Mouse (Mus musculus): Measurements from ENCODE around the gene Gal3st1. TPM values are rescaled to one million over a fixed set of nuclear protein-coding genes. Genes with fewer than 3 reads are reported as not detected.

The Gal3st1 gene
- polyA plus RNA-seq, 1 experiment = 2.1 TPM

DNA sequence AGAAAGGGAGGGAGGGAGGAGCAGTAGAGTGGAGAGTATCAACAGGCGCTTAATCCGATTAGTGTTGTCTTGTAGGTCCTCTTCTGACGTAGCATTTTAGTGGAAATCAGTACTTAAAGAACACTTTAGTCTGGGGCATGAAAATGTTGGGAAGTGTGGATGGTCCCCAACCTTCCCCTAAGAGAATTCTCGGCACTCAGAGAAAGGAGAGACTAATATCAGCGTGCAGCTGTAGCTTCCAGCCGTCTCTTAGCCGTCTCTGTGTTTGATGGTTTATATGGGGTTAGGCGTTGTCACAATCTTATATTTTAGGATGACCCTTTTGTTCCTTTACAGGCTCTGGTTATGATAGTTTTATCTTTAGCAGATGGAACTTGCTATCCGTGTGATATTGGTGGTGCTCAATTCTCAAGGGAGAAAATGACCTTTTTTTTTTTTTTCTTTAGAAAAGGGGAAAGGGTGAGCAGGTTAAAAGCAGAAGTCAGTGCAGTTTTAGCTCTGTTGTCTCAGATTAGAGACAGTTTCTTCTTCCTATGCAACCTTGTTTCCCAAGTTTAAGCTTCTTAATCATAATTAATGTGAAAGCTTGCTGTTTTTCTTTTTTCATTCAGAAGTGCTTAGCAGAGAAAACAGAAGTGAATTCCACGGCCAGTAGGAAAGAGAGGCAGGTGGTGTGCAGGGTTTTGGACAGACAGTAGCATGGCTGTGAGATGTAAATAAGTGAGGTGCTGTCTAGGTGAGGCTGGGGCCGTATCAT lies 18.8 kb upstream of the Gal3st1 start:
- Histone ChIP-seq H3K4me3 (ENCODE audit: control insufficient read depth, insufficient read depth, low read length) (peak overlapping the region; percentile 95), H3K27ac (ENCODE audit: control insufficient read depth, insufficient read depth, low read length) (no peak overlapping the region), H3K27me3 (ENCODE audit: control insufficient read depth, insufficient read depth, low read length) (no peaks in the 10 kb centered on the region), H3K4me1 (replicated peaks; ENCODE audit: control insufficient read depth, insufficient read depth, low read length) (peaks cover 9% of the 10 kb centered on the region; the same call in 1 of the 2 replicates), H3K36me3 (ENCODE audit: control insufficient read depth, insufficient read depth, low read length) (peaks cover 4% of the 10 kb centered on the region; the same call in 1 of the 2 replicates)
- no peak for DNase-seq
- 6% methylated on average over 11 of the region's 11 CpGs for WGBS
- TF ChIP-seq POLR2A (IDR thresholded peaks at IDR 0.05; ENCODE audit: control insufficient read depth, extremely low read depth, insufficient read depth, low read length, poor library complexity) (no peak), CTCF (IDR thresholded peaks at IDR 0.05; ENCODE audit: borderline replicate concordance, control insufficient read depth, extremely low read depth, insufficient read depth, low read length, poor library complexity) (no peak)

- DNase-seq = no peak
- WGBS = 90% methylated on average over 3 of the region's 3 CpGs
- no peaks in the 10 kb centered on the region for H3K27me3 ChIP-seq (ENCODE audit: control insufficient read depth, insufficient read depth, low read length)
- no peak overlapping the region for H3K4me3 ChIP-seq (ENCODE audit: control insufficient read depth, insufficient read depth, low read length)
- TF ChIP-seq CTCF (IDR thresholded peaks at IDR 0.05; ENCODE audit: borderline replicate concordance, control insufficient read depth, extremely low read depth, insufficient read depth, low read length, poor library complexity) (no peak), POLR2A (IDR thresholded peaks at IDR 0.05; ENCODE audit: control insufficient read depth, extremely low read depth, insufficient read depth, low read length, poor library complexity) (no peak)
- peaks cover 32% of the 10 kb centered on the region for H3K36me3 ChIP-seq (ENCODE audit: control insufficient read depth, insufficient read depth, low read length)
- H3K4me1 ChIP-seq (replicated peaks; ENCODE audit: control insufficient read depth, insufficient read depth, low read length) = 0 out of 2 replicates have a peak, but pooled peaks cover 3% of the 10 kb centered on the region
- no peak overlapping the region for H3K27ac ChIP-seq (ENCODE audit: control insufficient read depth, insufficient read depth, low read length)
These were observed 13.6 kb upstream of the Gal3st1 start for GRCm38 (mm10) chr11:3969837-3970236.

DNA sequence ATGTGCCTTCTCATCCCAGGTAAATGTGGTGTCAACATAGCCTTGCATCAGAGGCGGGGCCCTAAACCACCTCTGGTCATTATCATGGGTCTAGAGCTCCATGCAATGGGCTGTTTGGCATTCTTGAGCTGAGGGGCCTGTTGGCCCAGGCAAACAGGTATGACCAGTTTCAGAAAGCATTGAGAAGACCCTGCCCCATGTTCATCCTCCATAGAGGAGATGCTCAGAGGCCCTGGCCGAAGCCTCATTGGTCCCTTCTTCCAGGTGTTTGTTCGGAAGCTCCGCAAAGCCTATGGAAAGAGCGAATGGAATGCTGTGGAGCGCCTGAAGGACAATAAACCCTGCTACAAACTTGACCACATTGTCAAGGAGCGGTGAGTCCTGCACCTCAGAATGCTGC lies 13.1 kb upstream of the Gal3st1 start:
- H3K27me3 ChIP-seq (ENCODE audit: control insufficient read depth, insufficient read depth, low read length) = no peaks in the 10 kb centered on the region
- H3K36me3 ChIP-seq (ENCODE audit: control insufficient read depth, insufficient read depth, low read length) = peaks cover 32% of the 10 kb centered on the region
- H3K4me3 ChIP-seq (ENCODE audit: control insufficient read depth, insufficient read depth, low read length) = no peak overlapping the region
- TF ChIP-seq POLR2A (IDR thresholded peaks at IDR 0.05; ENCODE audit: control insufficient read depth, extremely low read depth, insufficient read depth, low read length, poor library complexity) = no peak
- TF ChIP-seq CTCF (IDR thresholded peaks at IDR 0.05; ENCODE audit: borderline replicate concordance, control insufficient read depth, extremely low read depth, insufficient read depth, low read length, poor library complexity) = no peak
- WGBS = 98% methylated on average over 7 of the region's 7 CpGs
- DNase-seq = no peak
- H3K4me1 ChIP-seq (replicated peaks; ENCODE audit: control insufficient read depth, insufficient read depth, low read length) = 0 out of 2 replicates have a peak, but pooled peaks cover 3% of the 10 kb centered on the region
- H3K27ac ChIP-seq (ENCODE audit: control insufficient read depth, insufficient read depth, low read length) = no peak overlapping the region

- Histone ChIP-seq H3K4me1 (replicated peaks; ENCODE audit: control insufficient read depth, insufficient read depth, low read length) (no peaks in the 10 kb centered on the region), H3K27me3 (ENCODE audit: control insufficient read depth, insufficient read depth, low read length) (no peaks in the 10 kb centered on the region), H3K27ac (ENCODE audit: control insufficient read depth, insufficient read depth, low read length) (no peak overlapping the region), H3K36me3 (ENCODE audit: control insufficient read depth, insufficient read depth, low read length) (peaks cover 54% of the 10 kb centered on the region), H3K4me3 (ENCODE audit: control insufficient read depth, insufficient read depth, low read length) (no peak overlapping the region)
- TF ChIP-seq CTCF (IDR thresholded peaks at IDR 0.05; ENCODE audit: borderline replicate concordance, control insufficient read depth, extremely low read depth, insufficient read depth, low read length, poor library complexity) (no peak), POLR2A (IDR thresholded peaks at IDR 0.05; ENCODE audit: control insufficient read depth, extremely low read depth, insufficient read depth, low read length, poor library complexity) (no peak)
- no peak for DNase-seq
- WGBS = 96% methylated on average over 7 of the region's 7 CpGs
These were observed 10.4 kb upstream of the Gal3st1 start for GRCm38 (mm10) chr11:3973081-3973480.

- 88% methylated on average over 3 of the region's 3 CpGs for WGBS
- no peak for DNase-seq
- no peak for TF ChIP-seq CTCF (IDR thresholded peaks at IDR 0.05; ENCODE audit: borderline replicate concordance, control insufficient read depth, extremely low read depth, insufficient read depth, low read length, poor library complexity)
- no peak for TF ChIP-seq POLR2A (IDR thresholded peaks at IDR 0.05; ENCODE audit: control insufficient read depth, extremely low read depth, insufficient read depth, low read length, poor library complexity)
- H3K27ac ChIP-seq (ENCODE audit: control insufficient read depth, insufficient read depth, low read length) = no peak overlapping the region
- H3K4me1 ChIP-seq (replicated peaks; ENCODE audit: control insufficient read depth, insufficient read depth, low read length) = no peaks in the 10 kb centered on the region
- peaks cover 64% of the 10 kb centered on the region for H3K36me3 ChIP-seq (ENCODE audit: control insufficient read depth, insufficient read depth, low read length)
- H3K4me3 ChIP-seq (ENCODE audit: control insufficient read depth, insufficient read depth, low read length) = no peak overlapping the region
- no peaks in the 10 kb centered on the region for H3K27me3 ChIP-seq (ENCODE audit: control insufficient read depth, insufficient read depth, low read length)
These were observed 9.1 kb upstream of the Gal3st1 start for GRCm38 (mm10) chr11:3974311-3974710.

DNA sequence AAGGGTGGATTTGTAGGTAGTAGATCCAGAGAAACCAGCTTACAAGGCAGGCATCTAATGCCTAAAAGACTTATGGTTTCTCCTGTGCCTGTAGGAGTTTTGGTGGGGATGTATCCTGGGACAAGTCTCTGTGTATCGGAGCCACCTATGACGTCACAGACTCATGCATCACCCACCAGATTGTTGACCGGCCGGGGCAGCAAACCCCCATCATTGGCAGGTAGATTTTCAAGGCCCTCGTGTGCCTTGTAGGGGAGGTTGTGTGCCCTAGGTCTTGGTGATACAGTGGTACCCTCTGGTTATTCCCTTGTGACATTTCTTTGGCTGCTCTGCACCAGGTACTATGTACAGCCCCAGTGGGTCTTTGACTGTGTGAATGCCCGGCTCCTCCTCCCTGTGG lies 6.8 kb upstream of the Gal3st1 start, which contains the start of gene 4930556J24Rik:
4930556J24Rik (minus strand) TSS at position 101 of the 400 bp plus-strand sequence.
- no peak within 1 kb of the TSS for H3K27ac ChIP-seq (ENCODE audit: control insufficient read depth, insufficient read depth, low read length)
- H3K4me1 ChIP-seq (replicated peaks; ENCODE audit: control insufficient read depth, insufficient read depth, low read length) = no peaks in the 10 kb centered on the region
- no peaks in the 10 kb centered on the region for H3K27me3 ChIP-seq (ENCODE audit: control insufficient read depth, insufficient read depth, low read length)
- peaks cover 44% of the 10 kb centered on the region for H3K36me3 ChIP-seq (ENCODE audit: control insufficient read depth, insufficient read depth, low read length)
- no peak for DNase-seq
- no peak within 1 kb of the TSS for H3K4me3 ChIP-seq (ENCODE audit: control insufficient read depth, insufficient read depth, low read length)
- TF ChIP-seq CTCF (IDR thresholded peaks at IDR 0.05; ENCODE audit: borderline replicate concordance, control insufficient read depth, extremely low read depth, insufficient read depth, low read length, poor library complexity) (no peak), POLR2A (IDR thresholded peaks at IDR 0.05; ENCODE audit: control insufficient read depth, extremely low read depth, insufficient read depth, low read length, poor library complexity) (no peak)
- WGBS = 99% methylated on average over 6 of the region's 6 CpGs
